Mouse (Mus musculus) intestine, postnatal 0 days (tissue): ENCODE data around the gene Tns1. TPM values are rescaled to one million over a fixed set of nuclear protein-coding genes. Genes with fewer than 3 reads are reported as not detected.

Experiments
- ATAC-seq: fragments of 200-750 bp; cut with Nextera tagmentation; 2 replicates; pipeline ENCODE4 v1.8.0; 2017; ENCODE audit warnings: mild to moderate bottlenecking, moderate TSS enrichment, moderate library complexity
- H3K27ac ChIP-seq: fragments of 300-500 bp; sonication (generic); 2 replicates; pipeline ENCODE4 v1.5.1; 2014; ENCODE audit warnings: mild to moderate bottlenecking, low read depth, low read length, moderate library complexity
- H3K27me3 ChIP-seq: fragments of 300-500 bp; sonication (generic); replicated peaks from 2 replicates; pipeline ENCODE4 v1.6.1; 2014; ENCODE audit warnings: low read length, mixed read lengths; ENCODE audit not compliant: control insufficient read depth, insufficient read depth
- H3K36me3 ChIP-seq: fragments of 300-500 bp; sonication (generic); 2 replicates; pipeline ENCODE4 v1.6.1; 2014; ENCODE audit warnings: mild to moderate bottlenecking, moderate library complexity; ENCODE audit not compliant: control insufficient read depth, insufficient read depth
- H3K4me1 ChIP-seq: fragments of 300-500 bp; sonication (generic); replicated peaks from 2 replicates; pipeline ENCODE4 v1.6.1; 2014; ENCODE audit warnings: antibody characterized with exemption, low read length, mixed read lengths; ENCODE audit not compliant: control insufficient read depth, insufficient read depth
- H3K4me2 ChIP-seq: fragments of 300-500 bp; sonication (generic); replicated peaks from 2 replicates; pipeline ENCODE4 v1.6.1; 2014; ENCODE audit warnings: low read depth, mild to moderate bottlenecking, moderate library complexity
- H3K4me3 ChIP-seq: fragments of 300-500 bp; sonication (generic); 2 replicates; pipeline ENCODE4 v1.5.1; 2014; ENCODE audit warnings: low read depth, low read length
- H3K9ac ChIP-seq: fragments of 300-500 bp; sonication (generic); 2 replicates; pipeline ENCODE4 v1.6.1; 2014; ENCODE audit warnings: mild to moderate bottlenecking, low read depth, low read length
- H3K9me3 ChIP-seq: fragments of 300-500 bp; sonication (generic); 2 replicates; pipeline ENCODE4 v1.6.1; 2016; ENCODE audit warnings: mixed run types; ENCODE audit not compliant: control insufficient read depth
- CTCF ChIP-seq: sonication (generic); IDR thresholded peaks from 2 replicates; pipeline ENCODE4 v1.5.1; 2016; ENCODE audit warnings: low read depth, mild to moderate bottlenecking, control low read depth, antibody characterized with exemption, moderate library complexity
- WGBS: fragments of 180-500 bp; shearing (Covaris S2); extraction: QIAGEN DNeasy Blood & Tissue Kit; methylation state at CpG from one replicate; pipeline ENCODE4 v1.1.7; 2014; 5-methylcytosine and 5-hydroxymethylcytosine counted together
- polyA plus RNA-seq: library from polyadenylated mRNA; unstranded; fragments of >200 nt; fragmentation: Nextera tagmentation; extraction: Ambion mirVana; gene quantifications from 2 replicates; pipeline ENCODE4 v1.2.1, GENCODE M21; 2015

The Tns1 gene
- polyA plus RNA-seq, 1 experiment from 2014 or later, result 21.5 TPM

DNA sequence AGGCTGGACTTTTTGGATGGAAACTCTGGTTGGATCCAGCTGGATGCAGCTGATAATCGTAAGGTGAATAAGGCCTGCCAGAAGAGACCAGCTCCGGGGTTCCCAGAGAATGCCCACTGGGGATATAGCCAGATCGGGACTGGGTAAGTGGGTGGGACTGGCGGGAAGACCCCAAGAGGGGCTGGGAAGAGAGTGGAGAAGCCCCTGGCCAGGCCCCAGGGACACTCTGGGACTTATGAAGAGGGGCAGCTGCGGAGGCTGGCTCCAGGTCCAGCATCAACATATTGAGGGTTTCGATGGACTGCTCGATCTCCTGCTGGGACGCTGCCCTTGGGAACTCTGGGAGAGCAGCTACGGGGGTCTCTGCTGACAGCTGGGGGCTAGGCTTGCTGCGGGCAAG is 171.7 kb downstream of the Tns1 start:
- H3K4me2 ChIP-seq, result no peak overlapping the region
- H3K27me3 ChIP-seq, result no peaks in the 10 kb centered on the region
- H3K9ac ChIP-seq, result no peak overlapping the region
- H3K9me3 ChIP-seq, result no peaks in the 10 kb centered on the region
- 0 out of 2 replicates have a peak, but pooled peaks cover 6% of the 10 kb centered on the region for H3K4me1 ChIP-seq
- H3K27ac ChIP-seq, result no peak overlapping the region
- TF ChIP-seq CTCF, result no peak
- peaks cover 18% of the 10 kb centered on the region; the same call in 1 of the 2 replicates for H3K36me3 ChIP-seq
- no peak for ATAC-seq
- H3K4me3 ChIP-seq, result no peak overlapping the region
- 76% methylated on average over 10 of the region's 10 CpGs for WGBS

DNA sequence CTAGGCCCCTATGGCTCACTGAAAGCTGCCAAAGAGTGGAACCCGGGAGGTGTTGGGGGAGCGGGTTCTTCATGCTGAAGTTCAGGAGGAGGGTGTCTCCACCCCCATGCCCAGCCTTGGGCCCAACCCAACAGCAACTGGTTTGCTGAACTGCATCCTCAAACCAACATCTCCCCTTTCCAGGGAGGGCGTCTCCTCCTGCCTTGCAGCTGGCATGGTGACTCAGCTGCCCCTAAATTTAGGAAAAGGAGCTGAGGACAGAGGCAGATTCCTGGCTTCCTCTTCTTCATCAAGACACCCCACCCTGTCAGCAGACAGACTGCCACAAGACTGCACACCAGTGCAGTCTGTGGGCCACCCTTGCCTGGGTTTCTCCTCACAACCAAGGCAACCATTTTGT is 173.1 kb downstream of the Tns1 start:
- Histone ChIP-seq H3K4me3 (no peak overlapping the region), H3K4me1 (0 out of 2 replicates have a peak, but pooled peaks cover 6% of the 10 kb centered on the region), H3K4me2 (no peak overlapping the region), H3K27me3 (no peaks in the 10 kb centered on the region), H3K27ac (no peak overlapping the region), H3K9ac (no peak overlapping the region), H3K36me3 (peaks cover 18% of the 10 kb centered on the region; the same call in 1 of the 2 replicates), H3K9me3 (no peaks in the 10 kb centered on the region)
- 89% methylated on average over 3 of the region's 3 CpGs for WGBS
- no peak for TF ChIP-seq CTCF
- no peak for ATAC-seq

DNA sequence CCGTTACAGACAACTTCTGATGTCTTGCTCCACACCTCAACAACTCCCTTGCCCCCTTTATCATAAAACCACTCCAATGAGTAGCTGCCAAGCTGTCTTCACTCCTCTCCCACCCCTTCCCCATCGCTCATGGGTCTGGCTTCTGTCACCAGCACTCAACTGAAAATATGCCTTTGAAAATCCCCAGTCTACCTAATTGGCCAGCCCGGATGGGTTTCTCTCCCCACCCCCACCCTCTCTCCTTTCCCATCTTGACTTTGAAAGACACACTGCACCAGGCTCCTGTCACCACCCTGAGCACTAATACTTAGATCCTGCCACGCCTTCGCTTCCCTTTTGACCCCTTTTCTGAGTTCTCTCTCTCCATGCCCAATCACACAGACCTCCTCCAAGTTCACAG is 175.5 kb downstream of the Tns1 start:
- WGBS, result 66% methylated on average over 5 of the region's 5 CpGs
- H3K9ac ChIP-seq, result no peak overlapping the region
- H3K9me3 ChIP-seq, result no peaks in the 10 kb centered on the region
- H3K36me3 ChIP-seq, result peaks cover 18% of the 10 kb centered on the region; the same call in 1 of the 2 replicates
- H3K27ac ChIP-seq, result no peak overlapping the region
- ATAC-seq, result no peak
- no peaks in the 10 kb centered on the region for H3K4me1 ChIP-seq
- no peak overlapping the region for H3K4me2 ChIP-seq
- H3K27me3 ChIP-seq, result no peaks in the 10 kb centered on the region
- TF ChIP-seq CTCF, result no peak
- H3K4me3 ChIP-seq, result no peak overlapping the region

DNA sequence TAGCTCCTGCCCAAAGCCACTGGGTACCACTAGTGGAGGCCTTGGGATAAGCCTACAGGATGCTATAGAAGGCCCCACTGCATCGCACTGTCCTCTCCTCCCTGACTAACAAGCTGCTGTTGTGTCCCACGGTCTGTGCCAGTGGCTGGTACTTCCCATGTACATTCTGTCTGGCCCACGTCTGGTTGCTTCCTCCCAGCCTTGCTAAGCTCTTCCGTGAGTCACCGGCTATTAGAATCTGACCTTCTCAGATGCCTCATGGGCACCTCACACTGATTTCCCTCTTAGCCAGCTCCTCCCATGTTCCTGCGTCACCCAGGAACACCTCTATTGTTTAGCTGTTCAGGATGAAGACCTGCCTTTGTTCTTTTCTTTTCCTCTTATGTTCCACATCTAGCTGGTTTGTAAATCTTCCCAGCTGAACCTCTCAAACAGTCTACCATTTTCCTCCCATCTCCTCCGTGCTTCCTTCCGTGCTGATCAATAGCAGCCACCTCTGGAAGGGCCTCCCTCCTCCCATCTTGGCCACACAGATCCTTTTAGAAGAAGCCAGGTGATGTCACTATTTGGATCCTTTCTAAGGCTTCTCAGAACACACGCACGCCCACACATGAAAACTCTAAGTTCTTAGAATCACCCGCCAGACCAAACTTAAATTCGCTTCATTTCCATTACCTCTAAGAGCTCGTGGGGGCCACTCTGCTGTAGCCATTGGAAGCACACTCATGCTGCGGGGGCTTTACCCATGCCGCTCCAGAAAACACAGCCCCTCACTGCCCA is 176.5 kb downstream of the Tns1 start:
- H3K27me3 ChIP-seq, result no peaks in the 10 kb centered on the region
- H3K9ac ChIP-seq, result no peak overlapping the region
- whole genome bisulfite sequencing, result 81% methylated on average over 15 of the region's 15 CpGs
- H3K4me1 ChIP-seq, result no peaks in the 10 kb centered on the region
- H3K27ac ChIP-seq, result no peak overlapping the region
- H3K4me2 ChIP-seq, result no peak overlapping the region
- no peak for TF ChIP-seq CTCF
- peaks cover 7% of the 10 kb centered on the region; the same call in 1 of the 2 replicates for H3K36me3 ChIP-seq
- H3K4me3 ChIP-seq, result no peak overlapping the region
- no peak for ATAC-seq
- no peaks in the 10 kb centered on the region for H3K9me3 ChIP-seq

DNA sequence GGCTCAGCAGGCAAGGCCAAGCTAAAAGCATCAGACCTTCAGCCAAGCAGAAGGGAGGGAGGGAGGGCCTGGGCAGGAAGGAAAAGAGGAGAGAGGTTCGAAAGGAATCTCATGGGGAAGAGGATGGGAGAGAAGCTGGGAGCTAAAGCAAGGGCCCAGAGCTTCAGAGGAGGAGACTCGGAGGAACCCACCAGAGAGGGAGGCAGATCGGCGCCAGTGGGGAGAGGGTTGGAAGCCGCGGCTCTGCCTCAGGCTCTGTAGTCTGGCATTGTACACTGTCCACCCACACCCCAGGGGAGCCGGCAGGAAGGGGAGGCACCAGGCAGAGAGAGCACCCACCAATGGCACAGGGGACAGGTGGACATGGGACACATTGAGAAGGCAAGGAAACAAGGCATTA is 177.5 kb downstream of the Tns1 start:
- H3K27ac ChIP-seq, result no peak overlapping the region
- no peak for ATAC-seq
- H3K27me3 ChIP-seq, result no peaks in the 10 kb centered on the region
- no peak overlapping the region for H3K4me3 ChIP-seq
- H3K36me3 ChIP-seq, result peaks cover 5% of the 10 kb centered on the region; the same call in 1 of the 2 replicates
- TF ChIP-seq CTCF, result no peak
- no peak overlapping the region for H3K4me2 ChIP-seq
- no peaks in the 10 kb centered on the region for H3K4me1 ChIP-seq
- H3K9me3 ChIP-seq, result no peaks in the 10 kb centered on the region
- WGBS, result 77% methylated on average over 7 of the region's 7 CpGs
- H3K9ac ChIP-seq, result no peak overlapping the region

DNA sequence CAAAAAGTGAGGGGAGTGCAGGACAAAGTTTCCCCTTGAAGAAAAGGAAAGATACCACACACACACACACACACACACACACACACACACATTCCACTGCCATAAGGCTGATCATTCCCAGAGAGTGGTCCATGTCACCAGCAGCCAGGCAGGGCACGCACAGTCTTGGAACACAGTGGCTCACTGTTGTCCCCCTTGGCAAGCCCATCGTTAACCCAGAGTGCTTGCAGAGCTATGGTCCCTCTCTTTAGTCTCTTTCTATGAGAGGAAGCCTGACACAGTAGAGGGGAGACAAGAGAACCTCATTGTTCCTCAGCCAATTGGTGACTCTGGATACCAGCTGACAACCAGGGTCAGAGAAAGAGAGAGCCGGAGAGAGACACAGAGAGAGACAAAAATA is 179.9 kb downstream of the Tns1 start:
- no peak for TF ChIP-seq CTCF
- H3K27ac ChIP-seq, result peak overlapping the region; percentile 54; the same call in 1 of the 2 replicates

More for the DNA sequence above, 179.9 kb downstream of the Tns1 start:
- H3K27me3 ChIP-seq, result no peaks in the 10 kb centered on the region
- peaks cover 10% of the 10 kb centered on the region; the same call in 1 of the 2 replicates for H3K36me3 ChIP-seq
- WGBS, result 72% methylated on average over 3 of the region's 3 CpGs
- H3K4me1 ChIP-seq, result no peaks in the 10 kb centered on the region
- H3K4me2 ChIP-seq, result no peak overlapping the region
- no peak for ATAC-seq
- no peaks in the 10 kb centered on the region for H3K9me3 ChIP-seq
- H3K4me3 ChIP-seq, result no peak overlapping the region
- no peak overlapping the region for H3K9ac ChIP-seq
